ENCODE assay signal across 17 mouse cellular contexts in the genomic region with DNA sequence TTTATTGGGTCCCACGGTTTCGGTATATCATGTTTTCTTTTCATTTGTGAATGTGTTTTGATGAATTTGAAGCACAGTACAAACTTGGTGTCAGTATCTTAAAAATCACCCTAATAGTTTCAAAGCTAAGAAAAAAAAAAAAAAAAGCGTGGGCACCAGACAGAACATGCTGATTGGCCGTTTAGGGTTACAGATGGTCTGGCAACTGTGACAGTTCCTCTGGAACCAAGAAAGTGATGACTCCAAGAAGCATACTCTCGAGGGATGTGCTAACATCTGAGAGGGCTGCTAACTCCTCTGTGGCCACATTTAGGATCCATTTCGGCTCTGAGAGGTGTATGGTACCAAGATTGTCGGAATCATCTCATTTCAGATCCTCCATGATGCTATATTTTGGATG.
DNase-seq lines count a peak whose midpoint lies in the region; TF ChIP-seq lines count a peak whose summit lies in the region.
"Had no signal": no experiment of that assay in that cellular context is flagged by ENCODE, and none has a peak within 500 bp of the region (broad histone marks: within the 10 kb centered on the region; RNA-seq: fewer than 3 reads in every experiment).

No protein-coding gene starts in this region.

- DNase-seq in heart, adult 11 months: peak; percentile 59
- no peak for DNase-seq in heart, adult 9 months (ENCODE audit: low spot score in 2 of 2)
- DNase-seq in CH12.LX (ENCODE audit: extremely low read depth): no peak
- DNase-seq in right cerebral cortex, adult 18-20 months: no peak
- DNase-seq: adrenal gland, adult 2 months; adrenal gland, adult 8-10 months; adrenal gland, postnatal 10 days; adrenal gland, postnatal 14 days; adrenal gland, postnatal 25 days; adrenal gland, postnatal 36 days; B cell, adult 2 months; cerebellum, adult 11 months; cerebellum, adult 11-12 months; cerebellum, adult 18-20 months; cerebellum, adult 2 months had no signal

- no peak for TF ChIP-seq POLR2A in CH12.LX (IDR thresholded peaks at IDR 0.05; ENCODE audit: low read depth, low read length)

- H3K27ac ChIP-seq in CH12.LX (ENCODE audit: insufficient read depth, low read depth): no peak overlapping the region

- in situ Hi-C loops in CH12.LX (cut with MboI; ENCODE audit: low pct_ligation_motif_present, low pct_unique_long_range_greater_than_20kb, low sequenced_read_pairs): no loop called here

- no peak for TF ChIP-seq CTCF in CH12.LX (conservative IDR thresholded peaks at IDR 0.05 in 1 of 2, IDR thresholded peaks at IDR 0.05 in 1 of 2; ENCODE audit: low read depth in 2 of 2, low read length in 2 of 2)

- dilution Hi-C loops in CH12.LX (cut with MboI; ENCODE audit: extremely low pct_ligation_motif_present, extremely low pct_unique_long_range_greater_than_20kb, low sequenced_read_pairs): no loop called here

- H3K9ac ChIP-seq in CH12.LX (ENCODE audit: insufficient read depth, low read depth): no peak overlapping the region

- no peak for TF ChIP-seq EP300 in CH12.LX (IDR thresholded peaks at IDR 0.05; ENCODE audit: low read length)

- H3K4me3 ChIP-seq in CH12.LX (replicated peaks in 1 of 3; ENCODE audit: low read depth in 2 of 3, low read length in 2 of 3, poor library complexity in 1 of 3): no peak overlapping the region

- peaks cover 6 to 42% of the 10 kb centered on the region in 2 experiments for H3K36me3 ChIP-seq in CH12.LX (replicated peaks in 1 of 2; ENCODE audit: control insufficient read depth in 1 of 2, insufficient read depth in 1 of 2, low read length in 1 of 2)

- H3K9me3 ChIP-seq in CH12.LX (replicated peaks; ENCODE audit: low read length): no peaks in the 10 kb centered on the region
- H3K9me3 ChIP-seq: G1E had no signal

- H3K4me1 ChIP-seq in CH12.LX (ENCODE audit: control insufficient read depth in 1 of 2, insufficient read depth in 2 of 2): peaks cover 19 to 50% of the 10 kb centered on the region in 2 experiments

- no peak overlapping the region for H3K4me2 ChIP-seq in CH12.LX (ENCODE audit: insufficient read depth, low read depth, poor library complexity, severe bottlenecking)

- H3K79me2 ChIP-seq in CH12.LX (replicated peaks; ENCODE audit: control insufficient read depth, extremely low read depth, insufficient read depth, poor library complexity, severe bottlenecking): no peaks in the 10 kb centered on the region

- H3K27me3 ChIP-seq in CH12.LX (replicated peaks): no peaks in the 10 kb centered on the region
- H3K27me3 ChIP-seq: Patski had no signal

- TF ChIP-seq RAD21 in CH12.LX (IDR thresholded peaks at IDR 0.05; ENCODE audit: low read depth, low read length): no peak

TF ChIP-seq in CH12.LX, 34 proteins besides CTCF, POLR2A, EP300 and RAD21:
- TF ChIP-seq ZNF384 (IDR thresholded peaks at IDR 0.05; ENCODE audit: low read depth, low read length): peak; percentile 51
- no peak for TF ChIP-seq ZMIZ1 (IDR thresholded peaks at IDR 0.05; ENCODE audit: low read depth, low read length)
- TF ChIP-seq SIN3A (IDR thresholded peaks at IDR 0.05; ENCODE audit: low read length): no peak
